Comparison of ENCODE assay signal across 8 mouse cellular contexts in genomic region chr11:117780199-117780515, GRCm38 (mm10). TPM values are rescaled to one million over a fixed set of nuclear protein-coding genes. Genes with fewer than 3 reads are reported as not detected.
A peak's percentile ranks its signal among the peaks of the same experiment; 100 is the strongest.
DNase-seq lines count a peak whose midpoint lies in the region; ATAC-seq and TF ChIP-seq lines count a peak whose summit lies in the region.

No protein-coding gene starts in this region.

- H3K9ac ChIP-seq in hindbrain, embryonic 14.5 days: peak overlapping the region; percentile 40; the same call in 1 of the 2 replicates
- peak overlapping the region; percentile 48; the same call in 1 of the 2 replicates for H3K9ac ChIP-seq in midbrain, embryonic 13.5 days (replicated peaks)

- H3K4me2 ChIP-seq in hindbrain, embryonic 14.5 days (replicated peaks): peak overlapping the region; percentile 54
- H3K4me2 ChIP-seq in midbrain, embryonic 13.5 days (replicated peaks): peak overlapping the region; percentile 49

- no peaks in the 10 kb centered on the region for H3K27me3 ChIP-seq in kidney, adult 2 months (replicated peaks; ENCODE audit: control insufficient read depth, insufficient read depth, low read length)
- peaks cover 38% of the 10 kb centered on the region for H3K27me3 ChIP-seq in hindbrain, embryonic 14.5 days (ENCODE audit: control insufficient read depth, insufficient read depth, low read length)
- H3K27me3 ChIP-seq in midbrain, embryonic 13.5 days: peaks cover 69% of the 10 kb centered on the region

- H3K36me3 ChIP-seq in kidney, adult 2 months (ENCODE audit: control insufficient read depth, insufficient read depth, low read length): 0 out of 2 replicates have a peak, but pooled peaks cover 1% of the 10 kb centered on the region
- no peaks in the 10 kb centered on the region for H3K36me3 ChIP-seq in hindbrain, embryonic 14.5 days (replicated peaks; ENCODE audit: control insufficient read depth, insufficient read depth)
- H3K36me3 ChIP-seq in midbrain, embryonic 13.5 days: no peaks in the 10 kb centered on the region

- TF ChIP-seq CTCF in kidney, adult 2 months (conservative IDR thresholded peaks at IDR 0.05; ENCODE audit: insufficient read depth, insufficient read length, low read depth, low read length): no peak
- no peak for TF ChIP-seq CTCF in bone marrow, adult 2 months (IDR thresholded peaks at IDR 0.05; ENCODE audit: control insufficient read depth, insufficient read depth, low read length)

- WGBS in kidney, adult 2 months: 4% methylated on average over 17 of the region's 17 CpGs
- under 1% methylated on average over 17 of the region's 17 CpGs for WGBS in bone marrow, adult 2 months
- 2% methylated on average over 17 of the region's 17 CpGs for WGBS in hindbrain, embryonic 14.5 days
- whole genome bisulfite sequencing in midbrain, embryonic 13.5 days: 3% methylated on average over 17 of the region's 17 CpGs

- DNase-seq in kidney, adult 2 months: no peak
- no peak for DNase-seq in kidney, postnatal 14 days
- no peak for DNase-seq in hindbrain, embryonic 14.5 days (ENCODE audit: low spot score)
- DNase-seq in right cerebral cortex, adult 2 months (ENCODE audit: low spot score in 2 of 2): no peak
- no peak for DNase-seq in T-cell, adult 2 months (ENCODE audit: low spot score)
- DNase-seq in spleen, postnatal 14 days (ENCODE audit: low spot score in 2 of 2): no peak

- H3K4me1 ChIP-seq in kidney, adult 2 months (ENCODE audit: control insufficient read depth, insufficient read depth, low read length): peaks cover 22% of the 10 kb centered on the region
- peaks cover 6% of the 10 kb centered on the region; the same call in 1 of the 2 replicates for H3K4me1 ChIP-seq in bone marrow, adult 2 months (ENCODE audit: control insufficient read depth, insufficient read depth, low read length)
- H3K4me1 ChIP-seq in hindbrain, embryonic 14.5 days (replicated peaks; ENCODE audit: control insufficient read depth, insufficient read depth, low read length): peaks cover 27% of the 10 kb centered on the region
- peaks cover 37% of the 10 kb centered on the region for H3K4me1 ChIP-seq in midbrain, embryonic 13.5 days (replicated peaks)

- no peak for TF ChIP-seq POLR2A in kidney, adult 2 months (IDR thresholded peaks at IDR 0.05; ENCODE audit: low read depth, low read length)
- no peak for TF ChIP-seq POLR2A in bone marrow, adult 2 months (IDR thresholded peaks at IDR 0.05; ENCODE audit: borderline replicate concordance, control insufficient read depth, low read depth, low read length)

- ATAC-seq in hindbrain, embryonic 14.5 days (ENCODE audit: low FRiP score): peak; percentile 2; the same call in 1 of the 2 replicates
- ATAC-seq in midbrain, embryonic 13.5 days: peak; percentile 5; the same call in 1 of the 2 replicates

- peak overlapping the region; percentile 51 for H3K4me3 ChIP-seq in kidney, adult 2 months (ENCODE audit: insufficient read depth, low read depth, low read length)
- peak overlapping the region; percentile 91 for H3K4me3 ChIP-seq in bone marrow, adult 2 months (replicated peaks; ENCODE audit: control insufficient read depth, low read depth, low read length)
- H3K4me3 ChIP-seq in hindbrain, embryonic 14.5 days (replicated peaks; ENCODE audit: low read length): peak overlapping the region; percentile 24
- H3K4me3 ChIP-seq in midbrain, embryonic 13.5 days (replicated peaks): peak overlapping the region; percentile 32

- H3K27ac ChIP-seq in kidney, adult 2 months (ENCODE audit: insufficient read depth, low read depth, low read length): peak overlapping the region; percentile 90
- peak overlapping the region; percentile 93 for H3K27ac ChIP-seq in bone marrow, adult 2 months (ENCODE audit: control insufficient read depth, insufficient read depth, low read depth, low read length, poor library complexity)
- peak overlapping the region; percentile 74 for H3K27ac ChIP-seq in hindbrain, embryonic 14.5 days
- 0 out of 2 replicates have a peak overlapping the region, but pooled peaks have one; percentile 62 for H3K27ac ChIP-seq in midbrain, embryonic 13.5 days

- H3K9me3 ChIP-seq in hindbrain, embryonic 14.5 days (ENCODE audit: control insufficient read depth, low read length): no peaks in the 10 kb centered on the region
- no peaks in the 10 kb centered on the region for H3K9me3 ChIP-seq in midbrain, embryonic 13.5 days

RNA-seq across cellular contexts. Expression of gene Tmc8, which starts 1.7 kb away (rescaled TPM):
- 3.3 and 5.3 TPM in 2 replicates for polyA plus RNA-seq in kidney, adult 2 months (2012; rRNA removed)
- polyA plus RNA-seq in bone marrow, adult 2 months (2011; ENCODE audit: insufficient read depth, insufficient read length, low replicate concordance, missing spikeins): 32.6 and 51.1 TPM in 2 replicates
- polyA plus RNA-seq in hindbrain, embryonic 14.5 days (2014; fragmentation: Nextera tagmentation; extraction: Ambion mirVana): 0.48 and 0.68 TPM in 2 replicates
- 1.3 and 1.4 TPM in 2 replicates for polyA plus RNA-seq in midbrain, embryonic 13.5 days (2015; fragmentation: Nextera tagmentation; extraction: Ambion mirVana)

RNA-seq across cellular contexts. Expression of gene Tmc6, which starts 1.8 kb away (rescaled TPM):
- polyA plus RNA-seq in kidney, adult 2 months (2012; rRNA removed): 41.2 and 48.4 TPM in 2 replicates
- 129 and 194 TPM in 2 replicates for polyA plus RNA-seq in bone marrow, adult 2 months (2011; ENCODE audit: insufficient read depth, insufficient read length, low replicate concordance, missing spikeins)
- 3.3 and 4.9 TPM in 2 replicates for polyA plus RNA-seq in hindbrain, embryonic 14.5 days (2014; fragmentation: Nextera tagmentation; extraction: Ambion mirVana)
- polyA plus RNA-seq in midbrain, embryonic 13.5 days (2015; fragmentation: Nextera tagmentation; extraction: Ambion mirVana): 3.9 and 4.1 TPM in 2 replicates

RNA-seq across cellular contexts. Expression of gene 6030468B19Rik, which starts 17.3 kb away (rescaled TPM):
- 0.09 TPM in 1 of 2 replicates, not detected in the other for polyA plus RNA-seq in kidney, adult 2 months (2012; rRNA removed)
- 13.5 and 16.7 TPM in 2 replicates for polyA plus RNA-seq in bone marrow, adult 2 months (2011; ENCODE audit: insufficient read depth, insufficient read length, low replicate concordance, missing spikeins)
- 0.24 TPM in 1 of 2 replicates, not detected in the other for polyA plus RNA-seq in hindbrain, embryonic 14.5 days (2014; fragmentation: Nextera tagmentation; extraction: Ambion mirVana)
- not detected in 2 replicates for polyA plus RNA-seq in midbrain, embryonic 13.5 days (2015; fragmentation: Nextera tagmentation; extraction: Ambion mirVana)

RNA-seq across cellular contexts. Expression of gene Gm20708, which starts 29.3 kb away (rescaled TPM):
- polyA plus RNA-seq in kidney, adult 2 months (2012; rRNA removed): 0.18 and 0.22 TPM in 2 replicates
- 9.5 and 12.3 TPM in 2 replicates for polyA plus RNA-seq in bone marrow, adult 2 months (2011; ENCODE audit: insufficient read depth, insufficient read length, low replicate concordance, missing spikeins)
- polyA plus RNA-seq in hindbrain, embryonic 14.5 days (2014; fragmentation: Nextera tagmentation; extraction: Ambion mirVana): 0.89 and 1.0 TPM in 2 replicates
- 0.55 and 0.70 TPM in 2 replicates for polyA plus RNA-seq in midbrain, embryonic 13.5 days (2015; fragmentation: Nextera tagmentation; extraction: Ambion mirVana)

RNA-seq across cellular contexts. Expression of gene Syngr2, which starts 29.3 kb away (rescaled TPM):
- 150 and 155 TPM in 2 replicates for polyA plus RNA-seq in kidney, adult 2 months (2012; rRNA removed)
- polyA plus RNA-seq in bone marrow, adult 2 months (2011; ENCODE audit: insufficient read depth, insufficient read length, low replicate concordance, missing spikeins): 56.0 and 120 TPM in 2 replicates
- polyA plus RNA-seq in hindbrain, embryonic 14.5 days (2014; fragmentation: Nextera tagmentation; extraction: Ambion mirVana): 17.6 and 18.9 TPM in 2 replicates
- 14.3 and 15.0 TPM in 2 replicates for polyA plus RNA-seq in midbrain, embryonic 13.5 days (2015; fragmentation: Nextera tagmentation; extraction: Ambion mirVana)

Comparison
In these comparisons a context has a peak if more than half of its experiments do, and no peak if none do; other contexts are left out.
1. H3K4me3 ChIP-seq: peak in every context shown above with its lines; median percentile 91 in bone marrow, adult 2 months; 51 in kidney, adult 2 months; 32 in midbrain, embryonic 13.5 days; 24 in hindbrain, embryonic 14.5 days.
2. RNA of gene 6030468B19Rik, which starts 17.3 kb away (polyA plus RNA-seq): 13.5 to 16.7 TPM in bone marrow, adult 2 months; 0.24 TPM in hindbrain, embryonic 14.5 days, 0.09 TPM in kidney, adult 2 months and not detected in midbrain, embryonic 13.5 days; every median in the first group is over 10 times any median in the second.
3. Peak in every context shown above with its lines, with median percentiles within 50 percentile points of each other: H3K27ac ChIP-seq.